Mouse (Mus musculus): ENCODE data around the gene Egln2. TPM values are rescaled to one million over a fixed set of nuclear protein-coding genes. Genes with fewer than 3 reads are reported as not detected.

Egln2 gene
- polyA plus RNA-seq, 1 experiment from 2014 or later: 43.1 TPM

DNA sequence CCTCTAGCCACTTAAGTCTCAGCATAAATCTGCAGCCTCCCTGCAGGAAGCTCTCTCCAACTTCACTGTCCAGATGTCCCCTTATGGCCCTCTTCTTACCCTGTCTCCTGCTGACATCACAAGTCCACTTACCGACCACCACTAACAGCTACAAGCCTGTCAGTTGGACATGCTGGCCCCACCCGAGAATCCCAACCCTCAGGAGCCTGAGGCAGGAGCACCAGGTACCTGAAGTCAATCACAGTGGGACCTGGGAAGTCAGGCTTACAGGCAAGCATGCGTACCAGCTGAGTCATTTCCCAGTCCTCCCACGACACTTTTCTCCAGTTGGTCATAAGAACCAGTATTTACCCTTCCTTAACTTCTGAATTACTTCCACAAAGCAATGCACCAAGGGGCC is 27.1 kb upstream of the Egln2 start:
- H3K36me3 ChIP-seq (ENCODE audit: control insufficient read depth, insufficient read depth, low read length): peaks cover 58% of the 10 kb centered on the region
- 0 out of 2 replicates have a peak overlapping the region, but pooled peaks have one; percentile 80 for H3K4me2 ChIP-seq (ENCODE audit: low read length)
- H3K9ac ChIP-seq (ENCODE audit: low read length): 0 out of 2 replicates have a peak overlapping the region, but pooled peaks have one; percentile 23
- H3K27ac ChIP-seq (ENCODE audit: low read depth): no peak overlapping the region
- ATAC-seq (replicated peaks; ENCODE audit: low FRiP score, low TSS enrichment, low read depth) (no peak), DNase-seq (ENCODE audit: low spot score) (no peak)
- no peaks in the 10 kb centered on the region for H3K9me3 ChIP-seq (ENCODE audit: control insufficient read depth, low read length)
- peaks cover 14% of the 10 kb centered on the region for H3K4me1 ChIP-seq (replicated peaks; ENCODE audit: control insufficient read depth, insufficient read depth, low read length)
- 82% methylated on average over 4 of the region's 4 CpGs for WGBS
- H3K27me3 ChIP-seq (replicated peaks; ENCODE audit: control insufficient read depth, insufficient read depth, low read length): no peaks in the 10 kb centered on the region
- H3K4me3 ChIP-seq (ENCODE audit: low read depth, low read length): no peak overlapping the region

DNA sequence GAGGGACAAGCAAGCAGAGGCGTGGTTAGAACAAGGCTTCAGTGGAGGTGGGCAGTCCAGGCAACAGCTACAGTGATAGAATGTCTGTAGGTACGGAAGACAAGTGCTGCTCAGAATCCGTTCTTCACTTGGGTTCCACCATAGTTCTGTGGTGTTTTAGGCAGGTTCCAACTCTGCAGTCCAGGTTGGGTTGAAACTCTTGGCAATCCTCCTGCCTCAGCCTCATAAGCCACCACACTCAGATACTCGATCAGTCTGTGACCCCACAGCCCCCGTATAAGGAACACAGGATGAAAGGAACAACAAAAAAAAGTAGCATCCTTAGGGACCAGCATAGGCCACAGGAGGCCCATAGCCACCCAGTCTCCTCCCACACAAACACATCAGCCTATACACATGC is 25.8 kb upstream of the Egln2 start:
- peaks cover 71% of the 10 kb centered on the region for H3K36me3 ChIP-seq (ENCODE audit: control insufficient read depth, insufficient read depth, low read length)
- no peak overlapping the region for H3K9ac ChIP-seq (ENCODE audit: low read length)
- peaks cover 14% of the 10 kb centered on the region for H3K4me1 ChIP-seq (replicated peaks; ENCODE audit: control insufficient read depth, insufficient read depth, low read length)
- WGBS: 95% methylated on average over 5 of the region's 5 CpGs
- no peaks in the 10 kb centered on the region for H3K27me3 ChIP-seq (replicated peaks; ENCODE audit: control insufficient read depth, insufficient read depth, low read length)
- no peak for DNase-seq (ENCODE audit: low spot score)
- H3K4me2 ChIP-seq (ENCODE audit: low read length): no peak overlapping the region
- no peak overlapping the region for H3K4me3 ChIP-seq (ENCODE audit: low read depth, low read length)
- H3K9me3 ChIP-seq (ENCODE audit: control insufficient read depth, low read length): no peaks in the 10 kb centered on the region
- ATAC-seq (replicated peaks; ENCODE audit: low FRiP score, low TSS enrichment, low read depth): no peak
- H3K27ac ChIP-seq (ENCODE audit: low read depth): no peak overlapping the region

DNA sequence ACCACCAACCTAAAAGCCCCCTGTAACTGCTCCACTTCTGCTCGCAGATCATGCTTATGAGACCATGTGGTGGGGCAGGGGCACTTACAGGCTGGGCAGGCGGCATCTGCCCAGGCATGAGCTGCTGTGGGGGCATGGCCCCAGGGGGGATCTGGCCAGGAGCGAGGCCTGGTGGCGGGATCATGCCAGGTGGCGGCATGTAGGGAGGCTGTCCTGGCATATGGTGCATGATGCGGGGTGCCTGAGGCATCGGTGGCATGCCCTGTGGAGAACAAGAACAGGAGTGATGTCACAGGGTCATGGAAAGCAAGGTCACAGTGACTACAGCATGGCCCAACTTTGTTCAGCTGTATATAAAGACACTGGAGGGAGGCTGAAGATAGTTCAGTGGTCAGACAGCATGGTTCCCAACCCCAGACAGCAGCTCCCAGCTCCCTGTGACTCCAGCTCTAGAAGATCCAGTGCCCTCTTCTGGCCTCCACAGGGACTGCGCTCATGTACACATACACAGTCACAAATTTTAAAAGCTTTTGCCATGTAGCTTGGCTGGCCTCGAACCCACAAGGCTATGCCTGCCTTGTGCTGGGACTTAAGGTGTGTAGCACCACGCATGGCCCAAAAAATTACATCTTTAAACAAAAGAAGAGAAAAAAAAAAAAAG is 22.8 kb upstream of the Egln2 start:
- Histone ChIP-seq H3K9ac (ENCODE audit: low read length) (no peak overlapping the region), H3K9me3 (ENCODE audit: control insufficient read depth, low read length) (no peaks in the 10 kb centered on the region), H3K4me3 (ENCODE audit: low read depth, low read length) (no peak overlapping the region), H3K27ac (ENCODE audit: low read depth) (no peak overlapping the region), H3K27me3 (replicated peaks; ENCODE audit: control insufficient read depth, insufficient read depth, low read length) (no peaks in the 10 kb centered on the region), H3K4me2 (ENCODE audit: low read length) (no peak overlapping the region), H3K36me3 (ENCODE audit: control insufficient read depth, insufficient read depth, low read length) (peaks cover 98% of the 10 kb centered on the region), H3K4me1 (replicated peaks; ENCODE audit: control insufficient read depth, insufficient read depth, low read length) (peaks cover 8% of the 10 kb centered on the region)
- WGBS: 95% methylated on average over 10 of the region's 10 CpGs
- no peak for DNase-seq (ENCODE audit: low spot score)
- no peak for ATAC-seq (replicated peaks; ENCODE audit: low FRiP score, low TSS enrichment, low read depth)

GRCm38 (mm10) chr7:27185986-27186385 is 19.4 kb upstream of the Egln2 start:
- Histone ChIP-seq H3K4me3 (ENCODE audit: low read depth, low read length) (no peak overlapping the region), H3K9me3 (ENCODE audit: control insufficient read depth, low read length) (no peaks in the 10 kb centered on the region), H3K27ac (ENCODE audit: low read depth) (no peak overlapping the region), H3K9ac (ENCODE audit: low read length) (no peak overlapping the region), H3K36me3 (ENCODE audit: control insufficient read depth, insufficient read depth, low read length) (peaks cover 73% of the 10 kb centered on the region), H3K4me1 (replicated peaks; ENCODE audit: control insufficient read depth, insufficient read depth, low read length) (no peaks in the 10 kb centered on the region), H3K27me3 (replicated peaks; ENCODE audit: control insufficient read depth, insufficient read depth, low read length) (no peaks in the 10 kb centered on the region), H3K4me2 (ENCODE audit: low read length) (no peak overlapping the region)
- 94% methylated on average over 5 of the region's 5 CpGs for WGBS
- DNase-seq (ENCODE audit: low spot score) (no peak), ATAC-seq (replicated peaks; ENCODE audit: low FRiP score, low TSS enrichment, low read depth) (no peak)

DNA sequence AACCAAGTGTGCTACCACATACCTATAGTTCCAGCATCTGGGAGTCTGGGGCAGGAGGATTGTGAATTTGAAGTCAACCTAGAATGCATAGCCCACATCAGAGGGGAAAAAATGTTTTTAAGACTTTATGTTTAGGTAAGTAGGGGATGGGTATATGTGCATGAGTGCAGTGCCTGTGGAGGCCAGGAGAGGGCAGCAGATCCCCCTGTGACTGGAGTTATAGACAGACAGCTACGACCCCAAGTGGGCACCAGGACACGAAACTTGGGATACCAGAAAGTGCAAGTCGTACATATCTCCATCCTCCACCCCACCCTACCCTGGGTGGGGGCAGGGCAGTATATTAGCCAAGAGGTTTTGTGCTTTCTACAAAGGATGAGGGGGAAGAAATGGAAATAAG is 18.4 kb upstream of the Egln2 start:
- Histone ChIP-seq H3K4me3 (ENCODE audit: low read depth, low read length) (no peak overlapping the region), H3K27me3 (replicated peaks; ENCODE audit: control insufficient read depth, insufficient read depth, low read length) (no peaks in the 10 kb centered on the region), H3K27ac (ENCODE audit: low read depth) (no peak overlapping the region), H3K4me1 (replicated peaks; ENCODE audit: control insufficient read depth, insufficient read depth, low read length) (0 out of 2 replicates have a peak, but pooled peaks cover 6% of the 10 kb centered on the region), H3K36me3 (ENCODE audit: control insufficient read depth, insufficient read depth, low read length) (peaks cover 62% of the 10 kb centered on the region), H3K4me2 (ENCODE audit: low read length) (no peak overlapping the region), H3K9ac (ENCODE audit: low read length) (no peak overlapping the region), H3K9me3 (ENCODE audit: control insufficient read depth, low read length) (no peaks in the 10 kb centered on the region)
- ATAC-seq (replicated peaks; ENCODE audit: low FRiP score, low TSS enrichment, low read depth) (no peak), DNase-seq (ENCODE audit: low spot score) (peak; percentile 77)
- WGBS: 74% methylated on average over 3 of the region's 3 CpGs

- ATAC-seq (replicated peaks; ENCODE audit: low FRiP score, low TSS enrichment, low read depth) (no peak), DNase-seq (ENCODE audit: low spot score) (no peak)
- Histone ChIP-seq H3K9me3 (ENCODE audit: control insufficient read depth, low read length) (no peaks in the 10 kb centered on the region), H3K4me1 (replicated peaks; ENCODE audit: control insufficient read depth, insufficient read depth, low read length) (0 out of 2 replicates have a peak, but pooled peaks cover 10% of the 10 kb centered on the region), H3K4me2 (ENCODE audit: low read length) (no peak overlapping the region), H3K27me3 (replicated peaks; ENCODE audit: control insufficient read depth, insufficient read depth, low read length) (no peaks in the 10 kb centered on the region), H3K27ac (ENCODE audit: low read depth) (no peak overlapping the region), H3K9ac (ENCODE audit: low read length) (no peak overlapping the region), H3K36me3 (ENCODE audit: control insufficient read depth, insufficient read depth, low read length) (peaks cover 38% of the 10 kb centered on the region), H3K4me3 (ENCODE audit: low read depth, low read length) (no peak overlapping the region)
- 75% methylated on average over 1 of the region's 1 CpGs for WGBS
These were observed 15.9 kb upstream of the Egln2 start for GRCm38 (mm10) chr7:27182498-27182897.

DNA sequence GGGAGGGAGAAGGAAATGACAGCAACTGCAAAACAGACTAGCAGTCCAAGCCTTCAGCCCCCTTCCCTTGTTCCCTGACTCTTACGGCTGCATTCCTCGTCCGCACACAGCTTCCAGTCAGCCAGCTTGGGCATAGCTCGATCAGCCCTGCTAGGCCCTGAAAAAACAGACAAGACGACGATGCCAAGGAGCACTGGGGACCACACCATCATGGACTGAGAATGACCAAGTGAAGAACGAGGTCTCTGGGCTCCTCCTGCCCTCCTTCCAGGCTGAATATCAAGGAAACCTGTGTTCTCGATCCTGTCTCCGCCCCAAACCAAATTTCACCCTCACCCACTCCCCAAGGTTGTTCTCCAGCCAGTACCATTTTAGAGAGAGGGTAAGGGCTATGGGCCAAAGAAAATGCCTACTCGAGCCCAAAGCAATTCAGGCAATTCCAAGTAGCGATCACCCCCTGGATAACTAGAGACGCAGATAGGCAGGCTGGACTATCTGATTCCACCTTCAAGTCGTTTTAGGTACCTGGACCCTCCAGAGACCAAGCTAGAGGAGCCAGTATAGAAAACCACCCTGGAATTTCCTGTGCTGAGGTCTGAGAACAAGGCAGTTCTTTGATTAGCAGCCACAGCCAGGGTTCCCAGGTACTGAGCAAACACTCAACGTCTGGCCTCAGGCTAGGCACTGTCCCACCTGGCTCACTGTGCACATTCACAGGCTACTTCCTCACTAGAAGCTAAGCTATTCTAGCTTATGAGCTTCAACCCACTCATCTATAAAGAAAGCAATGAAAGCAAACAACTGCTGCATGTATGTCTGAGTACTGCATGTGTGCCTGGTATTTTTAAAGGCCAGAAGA is 14.5 kb upstream of the Egln2 start, which contains the start of the genes Gm21983 and Mia:
Gene Gm21983, minus strand, starts transcription at position 250 of the 859 bp plus-strand sequence.
Gene Mia, minus strand, starts transcription at position 321 of the 859 bp plus-strand sequence.
- ATAC-seq (replicated peaks; ENCODE audit: low FRiP score, low TSS enrichment, low read depth): no peak
- Histone ChIP-seq H3K9ac (ENCODE audit: low read length) (no peak within 1 kb of the TSS), H3K4me2 (ENCODE audit: low read length) (no peak within 1 kb of the TSS), H3K27me3 (replicated peaks; ENCODE audit: control insufficient read depth, insufficient read depth, low read length) (no peaks in the 10 kb centered on the region), H3K27ac (ENCODE audit: low read depth) (no peak within 1 kb of the TSS), H3K36me3 (ENCODE audit: control insufficient read depth, insufficient read depth, low read length) (peaks cover 26% of the 10 kb centered on the region), H3K4me3 (ENCODE audit: low read depth, low read length) (no peak within 1 kb of the TSS), H3K9me3 (ENCODE audit: control insufficient read depth, low read length) (no peaks in the 10 kb centered on the region), H3K4me1 (replicated peaks; ENCODE audit: control insufficient read depth, insufficient read depth, low read length) (0 out of 2 replicates have a peak, but pooled peaks cover 10% of the 10 kb centered on the region)
- WGBS: 70% methylated on average over 14 of the region's 14 CpGs
- no peak for DNase-seq (ENCODE audit: low spot score)

DNA sequence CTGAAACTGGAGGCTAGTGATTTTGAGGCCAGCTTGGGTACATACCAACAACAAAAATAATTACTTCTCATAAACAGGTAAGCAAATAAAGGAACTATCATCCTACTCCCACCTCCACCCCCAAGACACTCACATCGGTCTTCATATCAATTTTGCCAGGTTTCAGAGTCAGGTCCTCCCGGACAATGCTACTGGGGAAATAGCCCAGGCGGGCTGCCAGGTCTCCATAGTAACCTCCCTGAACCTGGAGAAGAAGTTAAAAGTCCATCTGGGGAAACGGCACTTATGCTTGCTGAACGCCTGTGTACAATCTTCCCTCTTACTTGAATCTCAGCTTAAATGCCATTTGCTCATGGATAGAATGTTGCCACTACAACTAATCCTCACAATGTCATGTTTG is 13.4 kb upstream of the Egln2 start:
- DNase-seq (ENCODE audit: low spot score) (no peak), ATAC-seq (replicated peaks; ENCODE audit: low FRiP score, low TSS enrichment, low read depth) (no peak)
- H3K36me3 ChIP-seq (ENCODE audit: control insufficient read depth, insufficient read depth, low read length): peaks cover 18% of the 10 kb centered on the region
- no peak overlapping the region for H3K9ac ChIP-seq (ENCODE audit: low read length)
- H3K4me3 ChIP-seq (ENCODE audit: low read depth, low read length): no peak overlapping the region
- no peak overlapping the region for H3K4me2 ChIP-seq (ENCODE audit: low read length)
- no peaks in the 10 kb centered on the region for H3K9me3 ChIP-seq (ENCODE audit: control insufficient read depth, low read length)
- 0 out of 2 replicates have a peak, but pooled peaks cover 10% of the 10 kb centered on the region for H3K4me1 ChIP-seq (replicated peaks; ENCODE audit: control insufficient read depth, insufficient read depth, low read length)
- WGBS: 48% methylated on average over 5 of the region's 5 CpGs
- no peaks in the 10 kb centered on the region for H3K27me3 ChIP-seq (replicated peaks; ENCODE audit: control insufficient read depth, insufficient read depth, low read length)
- no peak overlapping the region for H3K27ac ChIP-seq (ENCODE audit: low read depth)

Measured in intestine, embryonic 14.5 days (tissue).